Mouse (Mus musculus) embryonic stem cell, embryonic (primary cell): ENCODE measurements around the gene Slc36a2.

Source experiments
- CTCF ChIA-PET, 4 experiments: fragments of 300-600 bp in 2 of 4; fragments of 350-600 bp in 2 of 4; sonication (Branson Sonifier 250); formaldehyde crosslinking; loops; one replicate each; lab custom pipeline; 2022; ENCODE audit warnings: inconsistent platforms in 2 of 4; lab: Charles Lee
- POLR2A ChIA-PET, 4 experiments: fragments of 300-600 bp in 2 of 4; fragments of 350-600 bp in 2 of 4; sonication (Branson Sonifier 250); formaldehyde crosslinking; loops; one replicate each; lab custom pipeline; 2022; ENCODE audit warnings: antibody characterized with exemption in 4 of 4, inconsistent platforms in 1 of 4; lab: Charles Lee

Slc36a2 gene

GRCm38 (mm10) chr11:55158785-55159359 is 26.0 kb downstream of the Slc36a2 start:
- ChIA-PET POLR2A (interaction anchor here (0.6 to 2.3 kb wide), 45 partner anchors 8 to 852 kb away, joined by 3 to 11 read pairs (median 3); partner anchors contain the start of genes Gm2a (in 2 of the 4), Atox1 (in 1 of the 4), Ccdc69 (in 1 of the 4) and G3bp1 (in 1 of the 4)), CTCF (interaction anchor here (0.5 to 4.0 kb wide), 84 partner anchors 8 to 437 kb away, joined by 3 to 30 read pairs (median 5); partner anchors contain the start of genes Ccdc69 (in 2 of the 4), Gm2a (in 2 of the 4), Slc36a2 (in 2 of the 4) and Lyrm7 (in 1 of the 4))

- ChIA-PET CTCF (interaction anchor here in 1 of 4 experiments (1.0 kb wide), 1 partner anchor 68 kb away, joined by 3 read pairs; no protein-coding TSS in a partner anchor), POLR2A (interaction anchor here in 1 of 4 experiments (0.7 to 1.3 kb wide), 2 partner anchors 47 to 142 kb away, joined by 3 read pairs; no protein-coding TSS in a partner anchor)
Measured at GRCm38 (mm10) chr11:55155070-55155421, 29.8 kb downstream of the Slc36a2 start.

- ChIA-PET POLR2A (interaction anchor here in 1 of 4 experiments (0.7 to 1.3 kb wide), 2 partner anchors 47 to 141 kb away, joined by 3 read pairs; no protein-coding TSS in a partner anchor), CTCF (interaction anchor here in 2 of 4 experiments (0.6 to 1.0 kb wide), 2 partner anchors 68 to 114 kb away, joined by 3 read pairs; no protein-coding TSS in a partner anchor)
Measured at GRCm38 (mm10) chr11:55154398-55155069, 30.3 kb downstream of the Slc36a2 start.

- ChIA-PET POLR2A (interaction anchor here in 2 of 4 experiments (0.9 to 2.1 kb wide), 9 partner anchors 8 to 318 kb away, joined by 3 to 9 read pairs (median 3); partner anchors contain the start of genes Gm2a (in 2 of the 2) and G3bp1 (in 1 of the 2)), CTCF (interaction anchor here in 2 of 4 experiments (0.9 to 1.8 kb wide), 5 partner anchors 7 to 222 kb away, joined by 3 to 8 read pairs (median 6); no protein-coding TSS in a partner anchor)
Measured at GRCm38 (mm10) chr11:55151608-55152007, 33.3 kb downstream of the Slc36a2 start, which contains the start of gene Slc36a3. Gene Slc36a3 (minus strand): TSS chr11:55151708.

GRCm38 (mm10) chr11:55148461-55148860 is 36.4 kb downstream of the Slc36a2 start:
- CTCF ChIA-PET = interaction anchor here in 2 of 4 experiments (1.5 to 2.0 kb wide), 2 partner anchors 10 to 63 kb away, joined by 5 to 8 read pairs; no protein-coding TSS in a partner anchor

GRCm38 (mm10) chr11:55147423-55147822 is 37.5 kb downstream of the Slc36a2 start:
- ChIA-PET POLR2A (interaction anchor here in 2 of 4 experiments (0.8 to 2.5 kb wide), 11 partner anchors 9 to 321 kb away, joined by 3 to 13 read pairs (median 5); partner anchors contain the start of genes G3bp1 (in 1 of the 2) and Gm2a (in 1 of the 2)), CTCF (interaction anchor here (0.6 to 2.1 kb wide), 10 partner anchors 11 to 245 kb away, joined by 3 to 10 read pairs (median 3); partner anchors contain the start of gene Slc36a1 (in 1 of the 4))

More at GRCm38 (mm10) chr11:55148461-55148860, 36.4 kb downstream of the Slc36a2 start:
- POLR2A ChIA-PET = interaction anchor here in 2 of 4 experiments (0.6 to 2.5 kb wide), 2 partner anchors 11 to 50 kb away, joined by 3 to 13 read pairs; partner anchors contain the start of gene Gm2a (in 1 of the 2)

- POLR2A ChIA-PET = interaction anchor here in 3 of 4 experiments (0.6 to 2.5 kb wide), 17 partner anchors 8 to 322 kb away, joined by 3 to 13 read pairs (median 4); partner anchors contain the start of genes Gm2a (in 2 of the 3), Ccdc69 (in 1 of the 3) and G3bp1 (in 1 of the 3)
- CTCF ChIA-PET = interaction anchor here (0.6 to 2.1 kb wide), 7 partner anchors 10 to 245 kb away, joined by 3 to 8 read pairs (median 4); no protein-coding TSS in a partner anchor
Measured at GRCm38 (mm10) chr11:55146855-55147254, 38.0 kb downstream of the Slc36a2 start.

- CTCF ChIA-PET = no interaction called here
Measured at GRCm38 (mm10) chr11:55144011-55144410, 40.9 kb downstream of the Slc36a2 start.

GRCm38 (mm10) chr11:55141502-55141901 is 43.4 kb downstream of the Slc36a2 start:
- POLR2A ChIA-PET = interaction anchor here in 3 of 4 experiments (0.5 to 1.8 kb wide), 9 partner anchors 11 to 362 kb away, joined by 3 to 5 read pairs (median 3); partner anchors contain the start of genes Ccdc69 (in 1 of the 3) and Gm2a (in 1 of the 3)
- CTCF ChIA-PET = interaction anchor here in 1 of 4 experiments (0.6 to 1.1 kb wide), 2 partner anchors 21 to 62 kb away, joined by 3 to 4 read pairs; no protein-coding TSS in a partner anchor

More at GRCm38 (mm10) chr11:55144011-55144410, 40.9 kb downstream of the Slc36a2 start:
- POLR2A ChIA-PET = no interaction called here

- ChIA-PET POLR2A (interaction anchor here in 1 of 4 experiments (1.4 to 1.7 kb wide), 4 partner anchors 9 to 125 kb away, joined by 3 to 8 read pairs (median 6); partner anchors contain the start of gene Gm2a), CTCF (no interaction called here)
Measured at GRCm38 (mm10) chr11:55137646-55138045, 47.2 kb downstream of the Slc36a2 start.

- POLR2A ChIA-PET = interaction anchor here in 2 of 4 experiments (0.6 to 1.7 kb wide), 7 partner anchors 10 to 699 kb away, joined by 3 to 8 read pairs (median 3); partner anchors contain the start of gene Gm2a (in 2 of the 2)
Measured at GRCm38 (mm10) chr11:55136770-55137547, 47.9 kb downstream of the Slc36a2 start.

GRCm38 (mm10) chr11:55134871-55135270 is 50.0 kb downstream of the Slc36a2 start:
- ChIA-PET CTCF (no interaction called here), POLR2A (interaction anchor here in 1 of 4 experiments (0.6 to 1.9 kb wide), 2 partner anchors 10 to 14 kb away, joined by 3 to 4 read pairs; no protein-coding TSS in a partner anchor)

More at GRCm38 (mm10) chr11:55136770-55137547, 47.9 kb downstream of the Slc36a2 start:
- CTCF ChIA-PET = interaction anchor here in 1 of 4 experiments (0.6 kb wide), 1 partner anchor 21 kb away, joined by 9 read pairs; no protein-coding TSS in a partner anchor

GRCm38 (mm10) chr11:55134407-55134806 is 50.5 kb downstream of the Slc36a2 start:
- CTCF ChIA-PET = interaction anchor here in 2 of 4 experiments (0.6 to 1.2 kb wide), 2 partner anchors 102 to 250 kb away, joined by 3 to 13 read pairs; no protein-coding TSS in a partner anchor
- POLR2A ChIA-PET = interaction anchor here in 1 of 4 experiments (0.6 to 1.9 kb wide), 2 partner anchors 11 to 14 kb away, joined by 3 to 4 read pairs; no protein-coding TSS in a partner anchor

GRCm38 (mm10) chr11:55133204-55133603 is 51.7 kb downstream of the Slc36a2 start:
- ChIA-PET CTCF (interaction anchor here in 1 of 4 experiments (1.2 kb wide), 1 partner anchor 101 kb away, joined by 3 read pairs; no protein-coding TSS in a partner anchor), POLR2A (no interaction called here)

- POLR2A ChIA-PET = interaction anchor here in 2 of 4 experiments (1.0 to 4.9 kb wide), 9 partner anchors 12 to 337 kb away, joined by 3 to 27 read pairs (median 4); partner anchors contain the start of genes Gm2a (in 2 of the 2) and G3bp1 (in 1 of the 2)
- CTCF ChIA-PET = no interaction called here
Measured at GRCm38 (mm10) chr11:55131946-55132345, 52.9 kb downstream of the Slc36a2 start.
